Mouse (Mus musculus) induced T-regulatory cell, adult 2 months (primary cell): Measurements from ENCODE around the gene Ralgds.
"Not testable (repeated sequence)": the region's sequence is repeated elsewhere in the genome, so short reads cannot be mapped to it uniquely, and the experiment has no call there.

Source experiments
- DNase-seq: peaks from one replicate; pipeline ENCODE4 v3.0.0-alpha.2; 2012; ENCODE audit warnings: low read depth

The Ralgds gene

DNA sequence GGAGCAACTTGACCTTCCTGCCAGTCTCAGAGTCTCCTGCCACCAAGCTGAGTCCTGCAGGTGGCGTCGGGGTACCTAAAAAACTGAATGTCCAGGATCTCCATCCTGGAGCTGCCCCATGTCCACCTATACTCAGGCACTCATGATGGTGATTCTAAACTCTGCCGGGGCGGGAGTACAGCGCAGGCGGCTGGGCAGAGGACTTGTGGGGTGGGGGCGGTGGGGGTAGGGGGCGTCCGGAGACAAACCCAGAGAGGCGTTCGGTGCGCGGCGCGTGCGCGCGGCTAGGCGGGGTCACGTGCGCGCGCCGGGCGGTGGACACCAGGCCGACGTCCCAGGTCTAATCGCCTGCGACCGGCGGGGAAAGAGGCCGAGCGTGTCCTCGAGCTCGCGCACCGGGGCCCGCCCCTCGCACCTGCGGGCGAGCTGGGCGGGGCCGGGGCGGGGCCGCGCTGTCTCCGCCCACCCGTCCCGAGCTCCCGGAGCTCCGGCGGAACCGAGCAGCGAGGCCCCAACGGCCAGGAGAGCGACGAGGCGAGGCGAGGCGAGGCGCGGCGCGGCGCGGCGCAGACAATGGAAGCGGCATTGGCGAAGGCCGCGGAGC, at the start of gene Ralgds:
Gene Ralgds (plus strand): TSS at position 328 of the 604 bp plus-strand sequence.
- peak; percentile 83 for DNase-seq

DNA sequence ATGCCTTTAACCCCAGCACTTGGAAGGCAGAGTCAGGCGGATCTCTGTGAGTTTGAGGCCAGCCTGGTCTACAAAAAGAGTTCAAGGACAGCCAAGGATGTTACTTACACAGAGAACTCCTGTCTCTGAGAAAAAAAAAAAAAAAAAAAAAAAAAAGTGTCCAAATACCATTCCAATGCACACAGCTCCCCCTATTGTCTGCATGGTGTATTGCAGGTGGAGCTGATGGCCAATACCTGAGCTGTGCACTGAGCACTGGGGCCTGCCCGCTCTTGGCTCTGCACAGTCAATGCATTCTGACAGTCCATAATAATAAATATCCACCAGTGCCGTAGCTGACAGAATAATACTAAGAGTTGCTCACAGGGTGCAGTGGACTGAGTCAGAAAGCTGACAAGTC, 49.0 kb upstream of the Ralgds start:
- peak; percentile 87 for DNase-seq

DNA sequence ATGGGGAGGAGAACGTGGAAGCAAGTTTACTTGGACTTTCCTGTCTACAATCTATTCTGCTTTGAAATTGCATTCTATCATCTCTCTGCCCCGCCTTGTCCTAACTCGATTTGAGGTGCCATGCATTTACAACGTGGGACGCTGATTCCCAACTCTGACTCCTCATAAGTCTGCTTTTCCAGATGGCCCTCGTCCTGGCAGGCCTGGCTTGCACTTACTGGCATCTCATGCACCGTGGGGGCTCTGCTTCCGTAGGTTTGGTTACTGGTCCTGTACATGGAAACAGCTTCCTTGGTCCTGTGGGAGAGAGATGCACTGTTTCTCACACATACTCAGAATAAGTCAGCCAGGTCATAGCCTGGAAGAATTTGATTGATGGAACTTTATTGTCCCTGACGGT, 48.0 kb upstream of the Ralgds start:
- no peak for DNase-seq

DNA sequence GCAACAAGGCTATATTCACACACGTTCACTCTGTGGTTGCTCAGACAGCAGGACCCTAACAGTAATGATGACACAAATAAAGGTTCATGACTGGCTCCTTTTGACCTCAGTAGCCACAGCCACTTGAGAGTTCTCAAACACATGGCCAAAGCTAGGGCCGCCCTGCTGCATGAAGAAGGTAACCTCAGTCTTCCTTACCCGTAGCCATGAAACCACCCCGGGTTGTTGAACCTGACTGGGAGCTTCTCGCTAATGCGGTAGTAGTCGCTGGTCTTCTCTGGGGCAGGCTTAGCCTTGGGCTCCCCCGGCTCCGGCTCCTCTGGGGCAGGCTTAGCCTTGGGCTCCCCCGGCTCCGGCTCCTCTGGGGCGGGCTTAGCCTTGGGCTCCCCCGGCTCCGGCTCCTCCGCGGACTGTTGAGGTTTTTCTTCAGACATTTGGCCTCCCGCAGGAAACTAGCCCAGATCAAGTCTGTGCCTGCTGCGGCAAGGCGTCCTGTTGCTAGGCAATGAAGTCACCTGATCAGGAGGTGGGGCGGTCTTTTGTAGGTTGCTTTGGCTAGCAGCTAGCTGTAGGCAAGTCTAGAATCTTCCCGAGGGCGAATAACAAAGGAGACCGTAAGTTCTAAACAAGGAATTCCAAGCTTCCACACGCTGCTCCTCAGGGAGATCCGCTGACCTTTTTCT, 46.9 kb upstream of the Ralgds start, which contains the start of gene 1700007K13Rik:
Gene 1700007K13Rik (minus strand): TSS at position 497 of the 683 bp plus-strand sequence.
- DNase-seq, result peak; percentile 79

DNA sequence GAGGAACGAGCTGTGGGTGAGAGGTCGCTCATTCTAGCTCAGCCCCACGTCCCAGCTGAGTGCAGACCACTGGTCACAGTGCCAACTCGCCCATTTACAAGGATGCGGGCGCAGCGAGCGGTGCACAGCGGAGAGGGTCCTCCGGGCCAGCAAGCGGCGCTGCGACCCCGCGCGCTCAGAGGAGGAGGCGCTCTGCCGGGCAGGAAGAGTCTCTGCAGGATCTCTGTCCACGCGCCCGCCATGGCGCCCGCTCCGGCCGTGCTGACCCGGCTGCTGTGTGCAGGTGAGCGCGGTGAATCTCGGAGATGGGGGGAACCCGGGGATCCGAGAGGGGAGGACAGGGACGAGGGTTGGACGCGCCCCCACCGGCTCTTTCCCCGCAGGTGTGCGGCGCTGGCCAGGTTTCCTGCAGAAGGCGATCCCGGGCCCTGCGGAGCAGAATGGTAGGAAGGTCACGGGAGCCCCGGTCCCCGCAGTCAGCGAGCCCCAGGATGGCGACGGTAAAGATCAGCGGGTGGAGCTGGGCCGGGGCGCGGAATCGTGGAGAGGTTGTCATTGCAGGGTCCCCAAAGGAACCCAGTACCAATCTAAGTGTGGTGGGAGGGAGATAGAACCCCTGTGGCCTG, 45.0 kb upstream of the Ralgds start, which contains the start of gene Mrps2:
Gene Mrps2 (plus strand): TSS at position 207 of the 626 bp plus-strand sequence.
- peak; percentile 86 for DNase-seq

DNA sequence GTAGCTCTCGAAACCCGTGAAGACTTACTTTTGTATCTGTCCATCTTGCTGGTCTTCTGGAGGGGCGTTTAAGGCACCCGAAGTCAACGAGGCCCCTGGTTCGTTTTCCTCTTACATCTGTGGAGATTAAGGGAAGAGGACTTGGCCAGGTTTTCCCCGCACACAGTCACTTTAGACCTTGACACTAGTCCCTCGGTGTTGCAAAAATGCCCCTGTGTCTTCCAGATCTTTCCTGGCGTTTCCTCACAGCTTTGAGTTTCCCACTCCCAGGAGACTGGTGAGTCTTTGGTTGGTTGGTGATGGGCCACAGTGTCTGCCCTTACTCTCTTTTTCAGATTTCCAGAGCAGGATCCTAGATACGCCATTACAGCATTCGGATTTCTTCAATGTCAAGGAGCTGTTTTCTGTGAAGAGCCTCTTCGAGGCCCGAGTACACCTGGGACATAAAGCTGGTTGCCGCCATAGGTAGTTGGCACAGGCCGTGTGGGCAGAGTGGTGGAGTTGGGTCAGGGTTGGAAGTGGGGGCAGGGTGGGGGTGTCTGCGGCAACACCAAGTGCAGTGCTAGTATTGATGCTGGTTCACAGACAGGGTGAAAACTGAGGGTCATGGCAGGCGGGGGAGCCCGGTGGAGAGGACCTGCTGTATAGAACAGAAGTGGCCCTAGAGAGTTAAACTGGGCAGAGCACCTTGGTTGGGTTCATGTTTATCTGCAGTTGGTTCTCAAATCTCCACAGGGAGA, 44.3 kb upstream of the Ralgds start:
- DNase-seq, result no peak

DNA sequence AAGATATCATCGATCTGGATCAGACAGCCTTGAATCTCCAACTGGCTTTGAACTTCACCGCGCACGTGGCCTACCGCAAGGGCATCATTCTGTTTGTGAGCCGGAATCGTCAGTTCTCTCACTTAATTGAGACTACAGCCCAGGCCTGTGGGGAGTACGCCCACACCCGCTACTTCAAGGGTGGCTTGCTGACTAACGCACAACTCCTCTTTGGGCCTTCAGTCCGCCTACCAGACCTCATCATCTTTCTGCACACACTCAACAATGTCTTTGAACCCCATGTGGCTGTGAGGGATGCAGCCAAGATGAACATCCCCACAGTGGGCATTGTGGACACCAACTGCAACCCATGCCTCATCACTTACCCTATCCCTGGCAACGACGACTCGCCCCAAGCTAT, 43.5 kb upstream of the Ralgds start:
- DNase-seq, result no peak

DNA sequence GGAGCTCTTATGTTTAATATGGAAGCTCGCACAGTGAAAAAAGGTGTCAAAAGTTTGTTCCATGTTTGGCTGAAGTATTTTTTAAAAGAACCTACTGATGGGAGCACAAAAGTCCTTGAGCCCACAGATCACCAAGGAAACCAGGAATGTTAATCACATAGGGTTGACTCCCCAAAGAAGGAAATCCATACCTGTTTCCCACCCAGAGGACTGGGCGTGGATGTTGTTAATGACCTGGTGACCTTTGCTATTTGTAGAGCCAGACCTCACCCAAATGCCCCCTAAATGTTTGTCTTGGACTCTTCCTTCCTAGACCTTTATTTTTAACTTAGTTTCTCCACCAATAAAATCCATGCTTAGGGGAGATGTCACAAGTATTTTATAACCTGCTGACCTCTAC, 42.3 kb upstream of the Ralgds start:
- DNase-seq, result no peak

DNA sequence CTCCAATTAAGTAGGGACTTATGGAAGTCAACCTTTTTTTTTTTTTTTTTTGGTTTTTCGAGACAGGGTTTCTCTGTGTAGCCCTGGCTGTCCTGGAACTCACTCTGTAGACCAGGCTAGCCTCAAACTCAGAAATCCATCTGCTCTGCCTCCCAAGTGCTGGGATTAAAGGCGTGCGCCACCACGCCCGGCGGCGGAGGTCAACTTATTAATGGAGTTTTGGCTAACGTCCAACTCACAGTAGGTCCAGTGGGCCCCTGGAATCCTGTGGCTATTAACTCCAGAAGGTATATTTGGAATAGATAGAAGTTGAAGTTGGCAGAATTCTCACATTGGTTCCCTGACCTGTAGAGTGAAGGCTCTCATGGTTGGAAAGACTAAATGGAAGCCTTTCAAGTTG, 40.9 kb upstream of the Ralgds start:
- not testable (repeated sequence) for DNase-seq

DNA sequence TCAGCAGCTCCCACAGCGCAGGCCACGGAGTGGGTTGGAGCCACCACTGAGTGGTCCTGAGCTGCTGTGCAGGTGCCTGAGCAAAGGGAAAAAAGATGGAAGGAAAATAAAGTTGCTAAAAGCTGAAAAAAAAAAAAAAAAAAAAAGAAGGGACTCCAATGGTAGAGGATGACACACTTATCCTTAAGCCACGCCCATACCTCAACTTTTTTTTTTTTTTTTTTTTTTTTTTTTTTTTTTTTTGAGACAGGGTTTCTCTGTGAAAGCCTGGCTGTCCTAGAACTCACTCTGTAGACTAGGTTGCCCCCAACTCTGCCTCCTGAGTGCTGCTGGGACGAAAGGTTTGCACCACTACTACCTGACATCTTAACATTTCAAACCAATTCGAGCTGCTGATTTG, 34.9 kb upstream of the Ralgds start:
- DNase-seq, result not testable (repeated sequence)

DNA sequence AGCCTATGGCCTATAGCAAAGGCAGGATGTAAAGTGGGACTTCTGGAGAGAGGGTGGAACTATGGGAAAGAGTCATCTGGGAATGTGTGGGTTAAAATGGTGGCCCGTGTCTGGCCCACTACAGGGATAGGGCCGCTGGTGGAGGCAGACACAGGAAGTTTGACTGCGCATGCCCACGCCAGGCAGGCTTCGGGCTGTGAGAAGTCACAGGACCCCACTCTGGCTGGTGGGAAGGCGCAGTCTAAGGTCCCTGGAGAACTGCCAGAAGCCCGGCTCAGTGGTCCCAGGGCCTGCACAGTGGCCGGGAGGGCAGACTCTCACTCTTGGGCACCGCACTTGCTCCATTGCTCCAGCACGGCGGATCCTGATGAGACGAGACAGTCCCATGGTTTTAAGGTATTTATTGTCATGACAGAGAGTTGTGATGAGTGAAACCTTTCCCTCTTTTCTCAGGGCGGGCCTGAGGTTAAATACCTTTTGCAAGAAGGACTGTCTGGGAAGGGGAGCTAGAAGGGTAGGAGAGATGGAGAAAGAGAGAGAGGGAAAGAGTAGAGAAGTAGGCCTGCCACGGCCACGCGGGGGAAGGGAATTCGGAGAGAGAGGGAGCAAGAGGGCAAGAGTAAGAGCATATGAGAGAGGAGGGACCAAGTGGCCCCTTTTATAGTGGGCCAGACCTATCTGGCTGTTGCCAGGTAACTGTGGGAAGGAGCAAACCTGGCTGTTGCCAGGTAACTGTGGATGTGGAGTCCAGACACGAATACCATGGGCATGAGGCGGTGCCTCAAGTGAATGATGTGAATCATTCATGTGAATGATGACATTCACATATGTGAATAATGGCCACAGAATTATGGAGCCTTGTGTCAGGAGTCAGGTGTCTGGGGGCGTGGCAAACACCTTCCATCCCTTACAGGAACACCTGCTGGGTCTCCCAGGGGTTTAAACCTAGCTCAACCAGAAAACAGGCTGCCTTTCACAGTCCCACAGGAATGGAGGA, 33.4 kb upstream of the Ralgds start:
- DNase-seq, result no peak

DNA sequence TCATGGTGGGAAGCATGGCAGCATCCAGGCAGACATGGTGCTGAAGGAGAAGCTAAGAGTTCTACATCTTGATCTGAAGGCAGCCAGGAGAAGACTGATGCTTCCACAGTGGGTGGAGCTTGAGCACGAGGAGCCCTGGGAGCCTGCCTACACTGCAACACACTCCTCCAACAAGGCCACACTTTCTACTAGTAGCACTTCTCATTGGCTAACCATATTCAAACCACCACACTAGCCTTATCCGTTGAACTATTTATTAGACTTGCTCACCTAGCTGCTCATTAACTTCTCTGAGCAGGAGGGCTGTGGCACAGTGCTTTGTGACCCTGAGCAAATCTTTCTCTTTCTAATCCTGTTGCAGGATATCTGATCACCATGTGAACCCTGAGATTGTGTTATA, 29.1 kb upstream of the Ralgds start:
- DNase-seq, result no peak

DNA sequence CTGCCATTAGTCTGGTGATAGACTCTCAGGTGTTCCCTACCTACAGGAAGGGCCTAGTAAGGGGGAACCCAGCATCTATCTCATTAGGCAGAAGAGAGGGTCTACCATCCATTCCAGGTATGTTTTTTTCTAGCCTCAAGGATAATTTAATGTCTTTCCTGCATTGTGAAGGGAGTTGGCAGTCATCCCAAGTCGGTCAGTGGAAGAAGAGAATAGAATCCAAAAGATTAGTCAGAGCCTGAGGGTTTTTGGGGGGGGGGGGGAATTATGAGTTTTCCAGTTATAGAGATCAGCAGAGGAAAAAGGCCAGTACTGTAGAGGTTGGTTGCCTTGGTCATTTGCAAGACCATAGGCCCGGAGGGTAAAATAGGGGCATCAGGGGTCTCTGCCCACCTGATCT, 18.4 kb upstream of the Ralgds start:
- no peak for DNase-seq

DNA sequence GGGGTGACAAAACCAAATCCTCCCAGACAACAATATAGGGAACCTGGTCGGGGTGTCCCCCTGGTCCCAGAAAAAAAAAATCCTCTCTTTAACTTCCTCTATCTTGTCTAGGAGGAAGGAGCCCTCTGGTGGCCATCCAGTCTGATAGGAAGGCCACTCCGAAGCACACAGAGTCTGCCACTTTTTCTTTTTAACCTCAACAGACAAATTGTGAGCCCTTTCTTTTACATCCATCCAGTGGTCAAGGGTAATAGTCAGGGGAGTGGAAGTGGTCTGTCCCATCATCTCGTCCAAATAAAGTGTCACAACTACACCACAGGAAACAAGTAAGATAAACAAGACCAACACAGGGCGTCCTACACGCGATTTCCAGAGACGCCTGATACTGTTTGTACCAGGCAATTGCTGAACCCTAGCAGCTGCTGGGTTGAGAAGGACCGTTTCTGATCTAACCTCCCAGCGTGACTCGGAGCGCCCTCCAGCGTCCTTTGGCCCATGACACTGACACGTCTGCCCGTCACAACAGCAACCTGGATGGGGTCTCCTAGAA, 17.6 kb upstream of the Ralgds start:
- peak; percentile 35 for DNase-seq

DNA sequence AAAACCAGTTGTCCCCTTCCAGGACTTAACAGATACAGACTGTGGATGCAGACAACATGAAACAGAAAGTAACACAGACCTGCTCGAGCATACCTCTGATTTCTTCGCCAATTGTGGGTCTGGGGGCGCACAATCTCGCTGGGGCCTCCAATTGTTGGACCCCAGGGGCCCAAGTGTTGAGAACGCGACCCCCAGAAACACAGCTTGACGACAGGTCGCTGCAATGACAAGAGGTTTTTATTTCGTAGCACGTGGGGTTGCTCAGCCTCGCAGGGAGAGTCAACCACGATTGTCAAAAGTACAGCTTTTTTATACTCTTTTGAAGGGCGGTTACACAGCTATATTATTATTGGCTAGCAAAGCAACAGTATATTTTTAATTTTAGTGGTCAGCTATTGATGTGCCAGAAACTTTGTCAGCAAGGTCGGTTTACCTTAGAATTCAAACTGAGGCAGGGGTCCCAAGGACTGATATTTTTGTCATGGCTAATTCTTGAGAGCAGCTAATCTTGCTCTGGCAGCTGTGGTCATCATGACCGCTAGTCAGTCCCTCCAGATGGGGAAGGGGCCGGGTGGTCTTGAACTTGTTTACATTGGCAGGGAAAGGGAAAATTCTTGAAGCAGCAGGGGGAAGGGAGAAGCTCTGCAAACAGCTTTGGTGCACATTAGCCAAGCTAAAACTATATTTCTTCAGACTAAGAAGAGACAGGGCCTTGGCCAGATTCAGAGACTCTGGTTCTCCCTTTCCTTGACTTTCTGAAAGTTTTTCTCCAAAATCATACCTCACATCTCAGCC, 16.9 kb upstream of the Ralgds start:
- no peak for DNase-seq

DNA sequence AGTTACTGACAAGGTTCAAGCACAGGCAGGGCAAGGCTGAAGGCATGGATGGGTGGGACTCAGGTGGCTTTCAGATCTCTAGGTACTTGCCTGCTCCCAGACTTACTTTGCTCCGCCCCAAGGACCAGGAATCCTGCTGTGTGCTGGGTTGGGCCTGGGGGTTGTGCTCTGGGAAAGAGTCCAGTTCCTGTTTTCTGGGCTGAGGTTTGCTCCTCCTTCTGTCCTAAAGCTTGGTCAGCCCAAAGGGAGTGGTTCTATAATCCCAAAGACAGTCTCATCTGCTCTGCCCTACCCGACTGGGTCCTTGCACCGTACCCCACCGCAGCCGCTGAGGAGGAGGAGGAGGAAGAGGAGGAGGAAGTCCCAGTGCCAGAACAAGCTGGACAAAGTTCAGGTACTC, 16.3 kb upstream of the Ralgds start, which contains the start of gene Gbgt1:
Gene Gbgt1 (plus strand): TSS at position 221 of the 400 bp plus-strand sequence.
- no peak for DNase-seq

DNA sequence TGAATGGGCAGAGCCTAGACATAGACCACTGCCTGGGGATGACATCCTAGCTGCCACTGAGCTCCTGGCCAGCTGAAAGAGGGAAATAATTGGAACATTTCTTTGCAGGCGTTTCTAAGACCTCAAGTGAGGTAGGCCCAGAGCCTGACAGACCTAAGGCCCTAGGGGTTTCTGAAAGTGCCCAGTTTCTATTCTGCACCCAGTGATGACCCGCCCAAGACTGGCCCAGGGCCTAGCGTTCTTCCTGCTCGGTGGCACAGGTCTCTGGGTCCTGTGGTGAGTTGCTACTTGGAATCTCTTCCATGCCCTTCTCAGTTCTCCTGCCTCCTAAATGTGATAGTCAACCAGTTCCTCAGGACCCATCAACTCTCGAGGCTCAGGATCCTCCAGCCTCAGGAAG, 15.4 kb upstream of the Ralgds start:
- DNase-seq, result no peak

DNA sequence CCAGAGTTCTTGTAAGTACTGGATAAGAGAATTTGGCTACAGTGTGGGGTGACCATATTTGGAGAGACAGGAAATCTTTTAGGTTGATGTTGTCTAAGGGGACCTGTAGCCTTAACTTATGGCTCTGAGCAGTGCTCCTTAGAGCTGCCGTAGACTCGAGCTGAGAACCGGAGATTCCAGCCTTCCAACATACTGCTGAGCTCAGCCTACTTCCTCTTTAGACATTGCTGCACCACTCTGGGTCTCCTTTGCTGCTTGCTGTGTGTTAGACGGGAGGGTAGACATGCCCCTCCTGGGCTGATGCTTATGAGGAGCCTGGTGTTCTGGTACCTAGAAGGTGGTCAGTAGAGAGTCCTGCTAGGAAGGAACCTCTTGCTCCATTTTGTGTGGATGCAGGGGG, 14.5 kb upstream of the Ralgds start:
- no peak for DNase-seq

DNA sequence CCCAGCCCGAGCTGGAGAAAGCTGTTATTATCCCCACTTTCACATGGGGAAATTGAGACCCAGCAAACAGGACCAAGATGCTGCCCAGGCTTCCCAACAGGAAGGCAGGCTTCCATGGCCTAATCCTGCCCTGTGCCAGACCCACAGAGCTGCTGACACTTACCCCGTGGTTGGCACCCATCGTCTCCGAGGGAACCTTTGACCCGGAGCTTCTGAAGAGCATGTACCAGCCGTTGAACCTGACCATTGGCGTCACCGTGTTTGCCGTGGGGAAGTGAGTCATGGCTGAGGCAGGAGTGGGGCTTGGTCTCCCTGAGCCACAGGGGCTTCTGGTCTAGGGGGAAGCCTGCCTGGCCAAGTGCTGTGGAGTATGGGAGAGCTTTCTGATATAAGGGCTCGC, 9.9 kb upstream of the Ralgds start:
- no peak for DNase-seq

DNA sequence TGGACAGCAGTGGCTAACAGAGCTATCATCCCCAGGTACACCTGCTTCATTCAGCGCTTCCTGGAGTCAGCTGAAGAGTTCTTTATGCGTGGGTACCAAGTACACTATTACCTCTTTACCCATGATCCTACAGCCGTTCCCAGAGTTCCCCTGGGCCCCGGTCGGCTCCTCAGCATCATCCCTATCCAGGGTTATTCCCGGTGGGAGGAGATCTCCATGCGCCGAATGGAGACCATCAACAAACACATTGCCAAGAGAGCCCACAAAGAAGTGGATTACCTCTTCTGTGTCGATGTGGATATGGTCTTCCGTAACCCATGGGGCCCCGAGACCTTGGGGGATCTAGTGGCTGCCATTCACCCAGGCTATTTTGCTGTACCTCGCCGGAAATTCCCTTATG, 8.2 kb upstream of the Ralgds start:
- DNase-seq, result no peak
